ENCODE assay signal across 8 mouse cellular contexts in the genomic region with DNA sequence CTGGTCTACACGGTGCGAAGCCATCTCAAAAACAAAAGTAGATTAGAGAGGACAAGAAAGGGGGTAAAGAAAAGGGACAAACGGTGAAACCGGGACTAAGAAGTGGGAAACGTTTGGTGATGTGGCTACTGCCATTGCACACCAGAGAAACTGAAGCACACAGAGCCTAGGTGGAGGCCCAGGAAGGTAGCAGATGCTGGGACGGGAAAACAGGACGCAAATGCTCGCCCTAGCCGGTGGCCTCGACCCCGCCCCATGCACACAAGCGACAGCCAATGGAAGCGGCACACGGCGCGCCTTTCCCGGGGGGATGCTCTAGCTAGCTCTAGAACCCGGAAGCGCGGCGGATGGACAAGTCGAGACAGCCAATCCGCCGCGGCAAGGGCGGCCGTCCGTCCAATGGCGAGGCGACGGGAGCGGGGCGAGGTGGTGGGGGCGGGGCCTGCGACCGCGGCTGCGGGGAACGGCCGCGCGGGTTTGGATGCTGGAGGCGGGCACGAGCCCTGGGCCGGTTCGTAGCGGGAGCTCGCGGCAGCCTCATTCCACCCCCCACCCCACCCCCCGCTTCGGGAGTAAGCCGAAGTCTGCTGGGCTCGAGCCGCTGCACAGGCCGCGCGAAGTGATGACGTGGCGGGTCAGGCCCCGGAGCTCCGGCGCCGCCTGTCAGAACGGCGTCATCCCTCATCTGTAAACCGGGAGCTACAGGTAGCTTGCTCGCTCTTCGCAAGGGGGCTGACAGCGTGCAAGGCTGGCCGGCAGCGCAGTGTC. TPM values are rescaled to one million over a fixed set of nuclear protein-coding genes. Genes with fewer than 3 reads are reported as not detected.
DNase-seq lines count a peak whose midpoint lies in the region; ATAC-seq lines count a peak whose summit lies in the region.

A gene (plus strand): TSS at position 459 of the 768 bp plus-strand sequence.

- H3K4me3 ChIP-seq in hindbrain, embryonic 15.5 days, result peak within 1 kb of the TSS; percentile 63

- WGBS in hindbrain, embryonic 15.5 days, result under 1% methylated on average over 65 of the region's 71 CpGs

- no peaks in the 10 kb centered on the region for H3K9me3 ChIP-seq in hindbrain, embryonic 15.5 days

- peak within 1 kb of the TSS; percentile 67 for H3K9ac ChIP-seq in hindbrain, embryonic 15.5 days

- peak within 1 kb of the TSS; percentile 97 for H3K27ac ChIP-seq in hindbrain, embryonic 15.5 days (replicated peaks)

- H3K4me2 ChIP-seq in hindbrain, embryonic 15.5 days, result peak within 1 kb of the TSS; percentile 86

- H3K4me1 ChIP-seq in hindbrain, embryonic 15.5 days (replicated peaks), result peaks cover 25% of the 10 kb centered on the region

- ATAC-seq in hindbrain, embryonic 15.5 days (ENCODE audit: low FRiP score, low read depth), result peak; percentile 96

- DNase-seq in T-cell, adult 2 months (ENCODE audit: low spot score), result peak; percentile 91
- DNase-seq in cerebellum, postnatal 36 days, result peak; percentile 90 to 92
- peak; percentile 88 to 89 for DNase-seq in frontal cortex, postnatal 36 days (ENCODE audit: low spot score in 2 of 2)
- DNase-seq in left cerebral cortex, adult 11 months (ENCODE audit: low spot score), result peak; percentile 83
- peak; percentile 94 to 97 for DNase-seq in lung, postnatal 4 days
- DNase-seq in retina, postnatal 7 days (ENCODE audit: low read depth, low spot score), result peak; percentile 93
- DNase-seq in urinary bladder, adult 2 months (ENCODE audit: low spot score), result peak; percentile 87

- H3K36me3 ChIP-seq in hindbrain, embryonic 15.5 days, result peaks cover 21% of the 10 kb centered on the region

- H3K27me3 ChIP-seq in hindbrain, embryonic 15.5 days, result no peaks in the 10 kb centered on the region

RNA-seq across cellular contexts. Expression of the gene that starts here (rescaled TPM):
- polyA plus RNA-seq in hindbrain, embryonic 15.5 days (2015; fragmentation: Nextera tagmentation; extraction: Ambion mirVana), result 10.6 and 10.9 TPM in 2 replicates
- 6.2 and 7.8 TPM in 2 replicates for polyA plus RNA-seq in urinary bladder, adult 2 months (2012; rRNA removed)

Comparison
In these comparisons a context has a peak if more than half of its experiments do, and no peak if none do; other contexts are left out.
1. Peak in every context shown above with its lines: DNase-seq, ATAC-seq, H3K4me3 ChIP-seq and H3K27ac ChIP-seq.